Mouse (Mus musculus) layer of hippocampus, postnatal 14 days (tissue): Measurements from ENCODE around the gene Wdr77. TPM values are rescaled to one million over a fixed set of nuclear protein-coding genes. Genes with fewer than 3 reads are reported as not detected.
A peak's percentile ranks its signal among the peaks of the same experiment; 100 is the strongest.
"Not testable (repeated sequence)": the region's sequence is repeated elsewhere in the genome, so short reads cannot be mapped to it uniquely, and the experiment has no call there.

Source experiments
- DNase-seq, 2 experiments: peaks; one replicate each; pipeline ENCODE4 v3.0.0; 2021 to 2022; ENCODE audit warnings: low spot score in 2 of 2, mixed read lengths in 1 of 2
- long read RNA-seq, 2 experiments: library from polyadenylated mRNA; stranded (forward); transcript quantifications; one replicate each; pipeline ENCODE4 v2.0.0; 2021
- total RNA-seq, 2 experiments: library from RNA; stranded (reverse); gene quantifications; 2 replicates each; pipeline ENCODE4 v1.2.3; 2021

The Wdr77 gene
- total RNA-seq = 10 to 100 TPM; 53.2 to 57.2 TPM
- long read RNA-seq, experiment 1, full-length matches to known transcripts = 46 of 58 reads
- long read RNA-seq, experiment 1, partial matches to known transcripts = 4 of 58 reads
- long read RNA-seq, experiment 1, other reads (novel, unspliced or antisense) = 8 of 58 reads
- long read RNA-seq, experiment 2, transcript Wdr77-201 (10 exons, 3,682 nt) = major isoform, 86 of 98 reads
- long read RNA-seq, experiment 2, partial matches to known transcripts = 2 of 98 reads
- long read RNA-seq, experiment 2, other reads (novel, unspliced or antisense) = 10 of 98 reads

GRCm38 (mm10) chr3:105958974-105959580 lies at the start of gene Wdr77:
Gene Wdr77 (plus strand): TSS chr3:105959369.
- DNase-seq = peak; percentile 95 to 97

DNA sequence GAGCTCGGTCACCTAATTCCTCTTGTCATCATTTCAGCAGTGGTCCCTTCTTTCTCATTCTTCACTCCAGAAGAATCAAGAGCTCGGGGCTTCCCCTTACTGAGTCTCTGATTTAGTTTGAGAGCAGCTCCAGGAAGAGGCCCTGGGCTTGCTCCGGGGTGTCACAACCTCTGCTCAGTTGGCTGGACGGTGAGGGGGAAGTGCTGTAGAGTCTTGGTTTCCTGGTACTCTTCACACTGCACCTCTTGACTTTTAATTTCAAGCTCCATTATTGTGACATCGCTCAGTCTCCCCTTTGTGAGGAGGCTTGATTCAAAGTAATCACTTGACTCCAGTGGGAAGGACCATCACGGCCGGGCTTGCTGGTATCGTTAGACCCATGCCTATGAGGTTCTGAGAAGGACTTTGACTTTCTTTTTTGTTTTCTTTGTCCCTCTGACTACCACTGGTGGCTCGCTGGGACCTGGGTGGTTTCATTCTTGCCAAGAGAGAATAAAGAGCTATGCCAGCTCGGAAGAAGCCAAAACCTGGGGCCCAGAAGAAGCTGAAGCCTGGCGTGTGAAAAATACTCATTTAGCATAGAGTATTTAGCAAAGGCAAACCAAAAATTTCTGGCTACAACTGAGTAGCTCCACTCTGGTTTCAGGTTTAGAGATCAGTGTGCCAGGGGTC lies 48.5 kb upstream of the Wdr77 start:
- DNase-seq = no peak

DNA sequence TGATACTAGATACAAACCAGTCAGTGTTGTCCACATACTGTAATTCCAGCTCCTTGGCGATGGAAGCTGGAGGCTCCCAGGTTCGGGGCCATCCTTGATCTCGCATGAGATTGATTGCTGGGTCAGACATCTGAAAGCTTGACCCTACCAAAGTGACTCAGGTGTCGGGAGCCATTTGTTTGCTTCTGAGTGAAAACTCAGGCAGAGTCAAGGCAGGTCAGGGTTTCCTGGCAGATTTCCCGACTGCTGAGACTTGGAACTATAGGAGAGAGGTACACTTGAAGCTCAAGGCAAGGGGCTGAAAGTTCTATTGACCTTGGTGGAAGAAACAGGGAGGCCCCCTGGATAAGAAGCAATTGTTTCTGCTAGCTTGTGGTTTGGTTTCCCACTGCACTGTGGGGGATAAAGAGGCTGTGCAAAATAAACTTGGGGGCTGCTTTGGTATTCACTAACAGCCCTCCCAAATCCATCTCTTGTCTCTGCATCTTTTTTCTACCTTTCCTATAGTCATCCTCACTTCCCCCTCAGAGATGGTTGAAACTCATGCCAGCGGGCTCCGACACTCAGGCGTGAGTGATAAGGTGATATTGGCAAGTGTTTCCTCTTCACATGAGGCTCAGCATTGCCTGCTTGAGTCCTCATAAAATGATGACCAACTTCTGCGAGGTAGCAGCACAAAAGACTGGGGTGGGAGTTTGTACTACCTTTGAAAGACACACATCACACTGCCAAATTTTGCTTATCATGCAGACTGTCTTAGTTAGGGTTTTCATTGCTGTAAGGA lies 46.9 kb upstream of the Wdr77 start:
- no peak for DNase-seq

DNA sequence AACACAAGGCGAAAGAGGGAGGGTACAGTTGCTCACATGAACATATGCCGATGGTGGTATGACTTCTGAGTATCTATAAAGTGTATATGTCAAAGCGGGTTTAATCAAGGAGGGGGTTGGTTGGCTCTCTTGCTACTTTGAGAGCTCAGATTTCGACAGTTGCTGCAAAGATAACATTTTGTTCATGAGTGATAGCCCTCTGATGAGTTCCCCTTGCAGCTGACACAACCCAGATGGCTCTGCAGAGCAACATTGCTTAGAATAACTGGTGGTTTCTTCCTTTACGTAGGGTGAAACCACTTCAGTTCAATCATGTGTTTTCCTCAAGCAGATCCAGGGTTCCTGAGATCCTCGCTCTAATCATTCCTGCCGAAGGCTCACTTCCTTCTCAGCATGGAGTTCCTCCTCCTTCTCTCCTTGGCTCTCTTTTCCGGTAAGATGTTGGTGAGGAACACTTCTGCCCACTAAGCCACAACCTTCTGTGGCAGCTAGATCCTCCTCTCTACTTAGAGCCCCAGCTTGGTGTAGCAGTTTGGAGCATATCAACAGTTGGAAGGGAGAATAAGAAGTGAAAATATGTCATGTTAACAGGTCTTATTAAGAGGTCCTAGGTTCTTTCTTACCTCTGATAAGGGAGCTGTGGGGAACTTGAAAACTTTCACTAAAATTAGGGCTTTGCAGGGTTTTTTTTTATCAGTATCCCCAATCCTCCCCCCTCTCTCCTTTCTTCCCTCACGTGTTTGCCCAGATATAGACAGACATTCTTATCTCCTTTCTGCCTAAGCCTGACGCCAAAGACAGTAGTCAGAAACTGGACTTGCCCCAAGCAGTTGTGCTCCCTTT lies 45.1 kb upstream of the Wdr77 start:
- DNase-seq = peak in 1 of 2 experiments; percentile 55

DNA sequence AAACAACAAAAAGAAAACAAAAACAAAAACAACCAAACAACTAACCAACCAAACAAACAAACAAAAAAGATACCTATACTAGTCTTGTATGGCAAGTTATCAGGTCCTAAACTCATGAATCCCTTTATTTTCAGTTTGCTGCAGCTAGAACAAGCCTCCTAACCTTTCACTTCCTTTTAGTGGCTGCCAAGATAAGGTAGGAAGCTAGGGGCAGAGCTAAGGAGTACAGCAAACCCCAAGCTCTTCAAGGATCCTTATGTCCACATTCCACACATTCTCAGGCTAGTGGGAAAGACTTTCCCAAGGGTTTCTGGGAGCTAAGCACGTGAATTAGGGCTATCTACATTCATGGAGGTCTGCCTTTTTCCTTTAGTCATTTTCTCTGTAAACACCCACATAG lies 43.9 kb upstream of the Wdr77 start:
- DNase-seq = no peak

- not testable (repeated sequence) for DNase-seq
These were observed 42.7 kb upstream of the Wdr77 start for GRCm38 (mm10) chr3:105916455-105916854.

DNA sequence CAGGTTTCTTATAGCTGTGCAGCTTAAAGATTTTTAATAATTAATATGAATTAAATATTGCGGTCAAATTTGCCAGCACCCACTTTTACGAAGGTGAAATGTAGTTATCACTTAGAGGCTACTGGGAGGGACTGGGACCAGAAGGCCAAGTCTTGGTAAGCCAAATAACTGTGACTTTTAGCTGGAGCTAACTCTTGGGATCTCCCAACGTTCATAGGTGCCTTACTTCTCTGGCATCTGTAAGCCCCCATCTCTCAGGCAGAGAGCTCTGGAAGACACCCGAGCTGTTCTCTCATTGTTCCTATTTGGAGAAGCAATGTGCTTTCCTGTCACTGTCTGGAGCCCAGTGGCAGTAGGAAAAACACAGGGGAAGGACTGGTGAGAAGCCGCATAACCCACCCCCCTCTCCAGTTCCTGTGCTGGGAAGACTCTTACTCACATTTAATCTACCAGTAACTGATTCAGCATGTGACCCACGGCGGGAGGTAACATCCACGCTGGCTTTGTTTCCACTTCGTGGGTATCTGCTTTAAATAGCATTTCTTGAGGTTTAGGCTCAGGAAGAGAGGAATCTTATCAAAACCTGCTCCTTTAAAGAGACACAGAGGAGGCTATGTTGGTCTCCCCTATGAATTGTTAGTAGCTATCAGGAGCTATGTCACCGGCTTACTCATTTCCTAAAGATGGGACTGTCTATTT lies 41.4 kb upstream of the Wdr77 start:
- no peak for DNase-seq

- no peak for DNase-seq
These were observed 40.8 kb upstream of the Wdr77 start for GRCm38 (mm10) chr3:105918355-105918745.

DNA sequence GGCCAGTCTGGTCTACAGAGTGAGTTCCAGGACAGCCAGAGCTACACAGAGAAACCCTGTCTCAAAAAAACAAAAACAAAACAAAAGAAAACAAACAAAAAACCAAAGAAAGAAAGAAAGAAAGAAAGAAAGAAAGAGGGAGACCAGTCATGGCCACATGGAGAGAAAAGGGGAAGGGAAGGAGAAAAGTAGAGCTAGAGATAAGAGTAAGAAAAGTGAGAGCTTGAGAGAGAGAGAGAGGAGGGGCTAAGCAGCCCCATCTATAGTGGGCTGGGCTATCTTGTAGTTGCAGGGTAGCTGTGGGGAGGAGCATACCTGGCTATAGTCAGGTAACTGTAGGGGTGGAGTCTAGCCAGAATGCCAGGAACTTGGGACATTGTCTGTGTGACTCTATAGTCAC lies 38.4 kb upstream of the Wdr77 start:
- DNase-seq = not testable (repeated sequence)

DNA sequence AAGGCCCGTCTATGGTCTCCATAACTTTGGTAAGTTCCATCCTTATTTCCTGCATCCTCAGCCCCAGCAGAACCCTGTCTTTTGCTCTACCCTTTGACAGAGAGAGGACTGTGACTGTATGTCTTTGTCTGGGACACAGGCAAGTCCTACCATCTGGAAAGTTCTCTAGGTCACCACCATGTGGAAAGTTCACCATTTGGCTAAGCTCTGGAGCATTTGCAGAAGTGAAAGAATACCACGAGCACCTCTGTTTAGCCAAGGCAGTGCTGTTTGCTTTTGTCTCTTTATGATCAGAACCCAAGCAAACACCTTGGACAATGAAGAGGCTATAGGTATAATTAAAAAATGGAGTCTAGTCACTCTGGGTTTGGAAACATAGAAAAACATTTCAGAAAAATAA lies 37.2 kb upstream of the Wdr77 start:
- DNase-seq = no peak

DNA sequence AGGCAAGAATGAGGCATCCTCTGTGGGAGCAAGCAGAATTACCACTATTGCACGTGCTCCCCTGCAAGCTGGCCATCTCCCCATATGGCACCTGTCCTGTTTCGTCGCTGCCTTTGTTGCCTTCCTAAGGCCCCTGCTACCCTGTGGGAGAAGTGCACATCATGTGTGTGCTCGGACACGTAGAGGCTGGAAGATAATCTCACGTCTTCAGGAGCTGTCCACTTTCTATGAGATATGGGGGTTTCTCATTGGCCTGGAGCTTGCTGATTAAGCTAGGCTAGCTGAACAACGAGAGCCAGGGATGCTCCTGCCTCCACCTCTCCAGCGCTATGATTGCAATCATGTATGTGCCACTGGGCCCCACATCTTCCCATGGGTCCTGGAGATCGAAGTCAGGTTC lies 34.6 kb upstream of the Wdr77 start:
- DNase-seq = no peak

DNA sequence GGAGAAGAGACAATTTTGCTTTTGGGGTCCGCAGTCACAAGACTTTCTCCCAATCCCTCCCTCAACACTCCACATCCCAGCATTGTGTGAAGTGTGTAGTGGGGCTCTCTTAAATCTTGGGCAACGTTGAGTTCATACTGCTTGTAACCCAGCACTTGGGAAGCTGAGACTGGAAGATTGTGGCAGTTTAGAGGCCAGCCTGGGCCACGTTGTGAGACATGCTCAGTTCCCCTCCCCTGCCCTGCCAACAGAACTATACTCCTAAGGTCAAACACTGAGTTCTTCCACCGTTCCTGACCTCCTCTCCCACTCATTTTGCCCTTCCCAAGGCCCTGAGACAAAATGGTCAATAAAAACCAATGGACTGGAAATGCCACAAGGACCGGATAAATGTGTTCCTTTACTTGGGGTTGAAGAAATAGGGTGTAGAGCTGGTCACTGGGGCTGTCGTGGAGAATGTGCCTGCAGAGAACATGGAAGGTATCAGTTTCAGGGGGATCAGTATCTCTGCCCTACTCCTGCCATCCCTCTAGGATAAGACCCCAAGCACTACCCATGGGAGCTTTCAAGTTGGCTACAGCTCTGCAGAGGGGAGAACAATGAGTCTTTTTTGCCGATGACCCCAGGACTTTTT lies 31.5 kb upstream of the Wdr77 start:
- DNase-seq = no peak

GRCm38 (mm10) chr3:105928195-105928569 lies 31.0 kb upstream of the Wdr77 start:
- no peak for DNase-seq

GRCm38 (mm10) chr3:105928781-105929180 lies 30.4 kb upstream of the Wdr77 start:
- no peak for DNase-seq

DNA sequence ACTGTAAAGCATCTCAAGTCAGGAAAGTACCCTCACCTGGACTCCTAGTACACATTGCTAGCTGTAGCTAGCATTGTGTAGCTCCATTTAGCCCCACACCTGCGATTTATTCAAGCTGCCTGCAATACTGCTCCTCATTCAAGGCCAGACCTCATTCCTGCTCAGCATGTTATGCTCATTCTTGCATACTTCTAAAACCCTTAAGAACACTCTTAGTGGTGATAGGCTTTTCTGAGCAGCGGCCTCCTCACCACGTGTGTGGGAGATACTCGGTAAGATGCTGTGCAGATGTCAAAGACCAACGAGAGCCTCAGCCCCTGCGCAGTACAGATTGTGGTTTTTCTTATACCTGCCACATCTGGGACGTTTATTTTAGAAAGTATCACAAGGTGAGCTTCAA lies 29.3 kb upstream of the Wdr77 start:
- DNase-seq = no peak

DNA sequence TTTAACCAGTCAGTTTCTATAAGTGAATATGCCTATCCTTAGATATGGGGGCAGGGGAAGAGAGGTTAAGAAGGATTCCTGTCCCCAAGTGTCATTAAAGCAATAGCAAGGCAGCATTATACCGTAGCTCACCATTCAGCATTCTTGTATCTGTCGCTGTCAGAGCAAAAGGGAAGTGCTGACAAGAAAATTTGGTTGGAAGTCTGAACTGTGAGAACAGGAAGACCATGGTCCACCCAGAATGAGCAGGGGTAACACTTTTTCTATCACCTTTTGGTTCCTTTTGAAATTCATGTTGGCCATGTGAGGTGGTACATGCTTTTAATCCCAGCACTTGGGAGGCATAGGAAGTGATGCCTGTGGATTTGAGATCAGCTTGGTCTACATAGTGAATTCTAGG lies 28.1 kb upstream of the Wdr77 start:
- DNase-seq = no peak

GRCm38 (mm10) chr3:105932240-105933071 lies 26.7 kb upstream of the Wdr77 start, which contains the start of gene I830077J02Rik:
Gene I830077J02Rik (minus strand): TSS chr3:105932664.
- no peak for DNase-seq

- DNase-seq = no peak
These were observed 25.2 kb upstream of the Wdr77 start for GRCm38 (mm10) chr3:105933926-105934325.

- peak in 1 of 2 experiments; percentile 25 for DNase-seq
These were observed 24.1 kb upstream of the Wdr77 start for GRCm38 (mm10) chr3:105935033-105935432.
